Mouse (Mus musculus) bone marrow, adult 2 months (tissue): Measurements from ENCODE around the gene Gmcl1.

Source experiments
- CTCF ChIP-seq: fragments of 200-500 bp; IDR thresholded peaks from 2 replicates; pipeline ENCODE4 v1.5.1; 2011; ENCODE audit warnings: low read length, control low read depth; ENCODE audit not compliant: control insufficient read depth, insufficient read depth
- POLR2A ChIP-seq: fragments of 200-500 bp; IDR thresholded peaks from 2 replicates; pipeline ENCODE4 v1.6.1; 2011; ENCODE audit warnings: low read depth, mild to moderate bottlenecking, control low read depth, low read length, borderline replicate concordance; ENCODE audit not compliant: control insufficient read depth

DNA sequence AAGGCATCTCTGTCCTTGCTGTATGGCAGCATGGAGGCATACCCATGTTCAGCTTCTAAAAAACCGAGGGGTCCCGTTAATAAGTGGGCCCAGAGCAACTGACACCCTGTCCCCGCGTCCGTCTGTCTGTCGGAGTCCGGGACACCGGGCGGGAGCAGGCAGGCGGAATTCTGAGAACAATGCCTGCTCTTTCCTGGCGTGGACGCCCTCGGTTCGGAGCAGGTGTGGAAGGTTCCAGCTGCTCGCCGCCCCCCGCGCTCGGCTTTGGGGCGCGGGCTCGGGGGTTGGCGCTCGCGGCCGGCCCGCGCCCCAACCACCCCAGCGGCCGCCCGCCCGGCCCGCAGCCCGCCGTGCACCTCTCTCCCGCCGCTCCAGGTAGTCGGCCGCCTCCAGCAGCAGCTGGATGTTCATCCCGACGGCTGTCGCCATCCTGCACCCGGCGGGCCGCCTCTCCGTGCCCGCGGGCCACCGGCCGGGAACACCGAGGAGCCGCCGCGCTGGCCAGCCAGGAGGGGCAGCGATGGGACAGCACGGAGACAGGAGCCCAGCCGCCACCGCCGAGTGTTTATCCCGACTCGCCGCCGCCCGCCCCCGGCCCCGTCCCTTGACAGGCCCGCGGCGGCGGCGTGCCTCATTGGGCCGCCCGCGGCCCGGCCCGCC, 64.5 kb downstream of the Gmcl1 start, which contains the start of gene Mxd1:
- peak; percentile 94 for TF ChIP-seq POLR2A
- TF ChIP-seq CTCF = no peak
